Mouse (Mus musculus) erythroblast, embryonic 14.5 days (primary cell): ENCODE results near the gene Zfp865.

Experiments
- GATA1 ChIP-seq: IDR thresholded peaks from 2 replicates; pipeline ENCODE4 v1.6.1; 2012; ENCODE audit warnings: low read length, inconsistent platforms, mixed read lengths
- TAL1 ChIP-seq: IDR thresholded peaks from 3 replicates; pipeline ENCODE4 v1.6.1; 2012; ENCODE audit warnings: low read length, inconsistent platforms, mixed read lengths

GRCm38 (mm10) chr7:5016920-5017319, 3.3 kb upstream of the Zfp865 start:
- TF ChIP-seq TAL1 (no peak), GATA1 (no peak)
